Mouse (Mus musculus) olfactory bulb, adult 2 months (tissue): Measurements from ENCODE around the gene Spata31d1d. TPM values are rescaled to one million over a fixed set of nuclear protein-coding genes. Genes with fewer than 3 reads are reported as not detected.

Experiments
- H3K27ac ChIP-seq: fragments of 200-500 bp; 2 replicates; pipeline ENCODE4 v1.5.1; 2012; ENCODE audit warnings: low read depth, low read length; ENCODE audit not compliant: insufficient read depth
- H3K4me1 ChIP-seq: fragments of 200-500 bp; 2 replicates; pipeline ENCODE4 v1.6.1; 2012; ENCODE audit warnings: low read length; ENCODE audit not compliant: control insufficient read depth, insufficient read depth
- H3K4me3 ChIP-seq: fragments of 200-500 bp; 2 replicates; pipeline ENCODE4 v1.5.1; 2012; ENCODE audit warnings: mild to moderate bottlenecking, low read depth, low read length, moderate library complexity; ENCODE audit not compliant: insufficient read depth
- CTCF ChIP-seq: fragments of 200-500 bp; IDR thresholded peaks from 2 replicates; pipeline ENCODE4 v1.5.1; 2012; ENCODE audit warnings: low read depth, mild to moderate bottlenecking, low read length, moderate library complexity; ENCODE audit not compliant: insufficient read depth
- POLR2A ChIP-seq: fragments of 200-500 bp; IDR thresholded peaks from 2 replicates; pipeline ENCODE4 v1.6.1; 2012; ENCODE audit warnings: mild to moderate bottlenecking, low read depth, low read length, moderate library complexity; ENCODE audit not compliant: insufficient read depth
- WGBS: fragments of 180-500 bp; shearing (Covaris S2); methylation state at CpG from one replicate; pipeline ENCODE4 v1.1.7; 2018; 5-methylcytosine and 5-hydroxymethylcytosine counted together
- polyA plus RNA-seq: library from polyadenylated mRNA; stranded (reverse); fragments of >200 nt; gene quantifications from 2 replicates; pipeline ENCODE4 v1.2.4, GENCODE M21; 2012; ENCODE audit warnings: low replicate concordance; ENCODE audit not compliant: missing spikeins, insufficient read depth, insufficient read length

The Spata31d1d gene
- polyA plus RNA-seq, 1 experiment, result not detected

DNA sequence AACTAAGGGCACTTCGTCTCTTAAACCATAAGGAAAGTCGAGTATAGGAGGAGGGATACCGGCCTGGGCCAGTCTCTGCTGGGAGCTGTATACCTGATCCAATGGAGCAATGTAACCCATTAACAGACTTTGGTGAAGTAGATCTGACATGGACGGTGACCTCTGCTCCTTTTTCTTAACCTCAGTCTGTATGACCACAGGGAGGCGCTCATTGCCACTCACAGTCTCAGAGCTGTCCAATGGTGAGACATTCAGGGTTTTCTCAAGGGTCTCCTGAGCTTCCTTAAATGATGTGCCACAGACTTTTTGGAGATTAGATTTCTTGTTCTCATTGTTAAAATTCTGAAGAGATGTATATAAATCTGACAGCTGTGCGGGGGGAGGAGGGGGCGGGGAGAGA, 41.0 kb downstream of the Spata31d1d start:
- 83% methylated on average over 7 of the region's 7 CpGs for WGBS
- TF ChIP-seq CTCF, result no peak
- no peak for TF ChIP-seq POLR2A
- Histone ChIP-seq H3K27ac (no peak overlapping the region), H3K4me1 (no peaks in the 10 kb centered on the region), H3K4me3 (no peak overlapping the region)

DNA sequence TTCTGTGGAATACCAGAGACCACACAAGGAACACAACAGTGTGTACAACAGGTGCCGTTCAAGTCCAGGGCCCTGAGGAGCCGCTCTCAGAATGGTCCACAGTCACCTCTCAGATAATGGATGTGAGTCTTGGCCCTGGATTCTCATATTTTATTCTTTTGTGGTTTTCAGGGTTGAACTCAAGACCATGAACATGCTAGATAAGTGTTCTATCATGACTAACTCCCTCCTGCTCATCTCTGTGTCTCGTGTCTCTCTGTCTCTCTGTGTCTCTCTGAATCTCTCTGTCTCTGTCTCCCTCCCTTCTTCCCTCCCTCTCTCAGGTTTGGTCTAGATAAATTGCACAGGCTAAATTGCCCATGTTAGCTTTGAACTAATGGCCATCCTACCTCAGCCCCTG, 41.7 kb downstream of the Spata31d1d start:
- H3K4me1 ChIP-seq, result no peaks in the 10 kb centered on the region
- no peak for TF ChIP-seq CTCF
- no peak for TF ChIP-seq POLR2A
- 94% methylated on average over 3 of the region's 3 CpGs for WGBS

DNA sequence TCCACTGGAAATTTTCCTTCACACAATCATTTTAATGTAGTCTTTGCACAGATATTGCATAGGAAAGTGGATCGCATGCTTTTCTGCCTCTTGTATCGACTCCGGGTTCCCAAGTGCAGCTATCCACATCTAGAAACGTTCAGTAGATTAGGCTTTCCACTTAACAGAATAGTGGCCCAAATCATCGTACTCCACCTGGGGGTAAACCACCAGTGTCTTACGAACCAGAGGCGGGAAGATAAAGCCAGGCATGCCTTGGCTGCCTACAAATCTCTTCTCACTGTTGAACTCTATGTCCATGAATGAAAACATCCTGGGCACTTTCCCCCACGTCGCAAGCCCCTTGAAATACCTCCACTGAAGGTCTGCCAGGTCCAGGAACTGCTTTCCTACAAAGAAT, 42.2 kb downstream of the Spata31d1d start:
- no peak overlapping the region for H3K4me3 ChIP-seq
- TF ChIP-seq POLR2A, result no peak
- TF ChIP-seq CTCF, result no peak
- no peaks in the 10 kb centered on the region for H3K4me1 ChIP-seq
- H3K27ac ChIP-seq, result no peak overlapping the region
- WGBS, result 90% methylated on average over 9 of the region's 9 CpGs

More for the DNA sequence above, 41.7 kb downstream of the Spata31d1d start:
- Histone ChIP-seq H3K27ac (no peak overlapping the region), H3K4me3 (no peak overlapping the region)

DNA sequence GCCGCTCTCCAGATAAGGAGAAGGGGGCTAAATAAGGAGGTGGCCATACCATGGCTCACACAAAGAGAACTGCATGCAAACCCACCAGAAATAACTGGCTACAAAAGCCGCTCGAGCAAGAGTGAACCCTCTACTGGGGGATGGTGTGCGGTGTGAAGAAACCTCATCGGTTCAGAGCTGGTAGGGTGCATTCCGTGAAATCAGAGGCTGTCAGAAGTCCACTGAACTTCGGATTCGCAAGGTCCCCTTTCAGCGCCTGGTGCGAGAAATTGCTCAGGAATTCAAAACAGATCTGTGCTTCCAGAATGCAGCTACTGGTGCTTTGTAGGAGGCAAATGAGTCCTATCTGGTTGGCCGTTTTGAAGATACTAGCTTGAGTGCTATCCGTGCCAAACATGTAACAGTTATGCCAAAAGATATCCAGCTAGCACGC, 43.2 kb downstream of the Spata31d1d start:
- WGBS, result 82% methylated on average over 13 of the region's 13 CpGs
- H3K4me3 ChIP-seq, result no peak overlapping the region
- TF ChIP-seq POLR2A (no peak), CTCF (no peak)
- no peak overlapping the region for H3K27ac ChIP-seq
- no peaks in the 10 kb centered on the region for H3K4me1 ChIP-seq

DNA sequence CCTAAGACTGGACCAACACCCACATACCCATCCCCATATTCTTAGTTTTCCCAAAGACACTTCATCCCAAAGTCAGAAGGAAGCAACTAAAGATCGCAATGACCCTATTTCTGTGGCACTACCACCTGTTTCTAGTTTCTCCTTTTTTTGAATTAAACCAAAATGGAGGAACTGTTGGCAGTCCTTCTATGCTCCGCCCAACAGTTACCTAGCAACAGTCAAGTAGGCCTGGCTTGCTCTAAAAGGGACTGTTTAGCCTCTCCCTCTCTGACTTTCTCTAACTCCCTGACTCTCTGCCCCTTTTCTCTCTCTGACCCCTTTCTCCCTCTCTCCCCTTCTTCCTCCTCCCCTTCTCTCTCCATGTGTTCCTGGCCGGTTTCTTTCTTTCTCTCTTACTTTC, 46.3 kb downstream of the Spata31d1d start:
- WGBS, result 94% methylated on average over 3 of the region's 3 CpGs
- TF ChIP-seq POLR2A (no peak), CTCF (no peak)
- H3K27ac ChIP-seq, result no peak overlapping the region
- no peaks in the 10 kb centered on the region for H3K4me1 ChIP-seq
- H3K4me3 ChIP-seq, result no peak overlapping the region

DNA sequence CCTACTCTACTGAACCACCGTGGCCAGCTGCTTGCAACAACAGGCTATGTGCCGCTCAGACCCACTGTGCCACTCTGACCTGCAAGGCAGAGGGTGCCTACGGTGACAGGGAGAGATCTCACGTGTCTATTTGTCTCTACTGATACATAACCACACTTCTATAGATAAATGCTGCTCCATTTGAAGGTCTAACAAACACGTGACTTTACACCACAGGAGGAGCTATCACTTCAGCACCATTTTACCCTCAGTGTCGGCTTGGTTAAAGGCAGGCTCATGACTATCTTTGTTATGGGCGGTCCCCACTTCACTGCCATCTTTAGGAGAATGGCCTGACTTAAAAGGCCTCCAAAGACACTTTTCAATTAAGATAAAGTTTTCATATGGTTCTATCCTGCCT, 48.9 kb downstream of the Spata31d1d start:
- Histone ChIP-seq H3K4me3 (no peak overlapping the region), H3K4me1 (no peaks in the 10 kb centered on the region), H3K27ac (no peak overlapping the region)
- TF ChIP-seq POLR2A, result no peak
- TF ChIP-seq CTCF, result no peak
- 55% methylated on average over 7 of the region's 7 CpGs for WGBS

DNA sequence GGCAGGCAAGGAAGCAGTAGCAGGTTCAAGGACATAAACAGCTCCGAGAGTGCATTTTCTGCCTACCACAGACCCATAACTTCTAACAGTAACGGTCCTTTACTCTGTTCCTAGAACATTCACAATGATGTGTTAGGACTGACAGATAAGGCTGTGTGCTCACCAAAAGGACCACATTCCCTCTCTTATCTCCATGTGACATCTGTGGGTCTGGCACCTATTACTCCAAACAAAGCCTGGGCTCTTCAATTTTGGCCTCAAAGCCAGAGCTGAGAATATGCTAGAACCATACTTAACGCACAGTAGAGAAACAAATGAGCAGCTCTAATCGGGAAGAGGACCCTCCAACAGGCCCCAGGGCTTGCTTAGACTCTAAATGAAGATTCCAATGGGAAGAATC, 51.6 kb downstream of the Spata31d1d start:
- no peak for TF ChIP-seq CTCF
- no peak for TF ChIP-seq POLR2A
- Histone ChIP-seq H3K4me1 (no peaks in the 10 kb centered on the region), H3K27ac (no peak overlapping the region), H3K4me3 (no peak overlapping the region)
- 84% methylated on average over 4 of the region's 4 CpGs for WGBS

DNA sequence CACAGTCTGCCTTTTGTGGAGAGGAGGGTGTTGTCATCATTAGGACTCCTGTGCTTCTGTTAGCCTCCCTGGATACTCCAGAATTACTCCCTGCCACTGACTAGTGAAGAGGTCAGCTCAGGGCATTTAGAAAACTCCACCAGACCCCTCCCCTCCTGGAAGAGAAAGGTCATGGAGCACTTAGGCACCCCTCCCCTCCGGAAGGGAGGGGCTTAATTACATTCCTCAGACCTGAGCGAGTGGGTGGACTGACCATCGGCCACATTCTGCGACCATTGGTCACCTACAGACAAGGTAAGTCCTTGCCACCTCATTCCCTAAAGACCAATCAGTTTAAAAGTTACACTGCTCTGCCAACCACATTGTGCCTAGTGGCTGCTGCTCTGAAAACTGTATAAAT, 52.2 kb downstream of the Spata31d1d start:
- Histone ChIP-seq H3K4me3 (no peak overlapping the region), H3K27ac (no peak overlapping the region), H3K4me1 (peaks cover 3% of the 10 kb centered on the region)
- TF ChIP-seq CTCF (no peak), POLR2A (no peak)
- 63% methylated on average over 4 of the region's 4 CpGs for WGBS

DNA sequence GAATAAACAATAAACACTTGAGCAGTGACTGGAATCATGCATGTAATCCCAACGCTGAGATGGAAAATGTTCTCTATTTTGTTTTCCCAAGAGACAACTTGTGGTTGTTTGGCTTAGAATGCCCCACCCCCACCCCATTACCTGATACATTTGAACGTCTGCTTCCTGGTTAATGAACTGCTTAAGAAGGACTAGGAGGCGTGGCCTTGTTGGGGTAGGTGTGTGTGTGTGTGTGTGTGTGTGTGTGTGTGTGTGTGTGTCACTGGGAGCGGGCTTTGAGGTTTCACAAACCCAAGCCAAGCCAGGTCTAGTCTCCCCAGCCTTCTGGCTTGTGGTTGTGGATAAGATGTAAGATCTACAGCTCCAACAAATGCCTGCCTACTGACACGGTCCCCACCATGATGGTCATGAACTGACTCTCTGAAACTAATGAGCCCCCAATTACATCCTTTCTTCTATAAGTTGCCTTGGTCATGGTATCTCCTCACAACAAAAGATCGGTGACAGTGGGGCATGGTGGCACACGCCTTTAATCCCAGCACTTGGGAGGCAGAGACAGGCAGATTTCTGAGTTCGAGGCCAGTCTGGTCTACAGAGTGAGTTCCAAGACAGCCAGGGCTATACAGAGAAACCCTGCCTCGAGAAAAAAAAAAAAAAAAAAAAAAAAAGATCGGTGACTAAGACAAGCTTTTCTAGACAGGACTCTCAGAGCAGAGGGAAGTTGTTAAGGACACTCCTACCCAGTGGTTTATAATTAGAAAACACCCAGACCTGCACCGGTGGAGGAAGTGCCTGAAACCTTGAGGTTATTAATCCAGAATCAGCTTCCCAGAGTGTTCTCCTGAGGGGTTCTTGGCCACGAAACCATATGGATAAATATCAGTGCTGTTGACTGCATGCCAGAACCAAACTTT, 55.0 kb downstream of the Spata31d1d start:
- H3K4me3 ChIP-seq, result no peak overlapping the region
- no peak for TF ChIP-seq POLR2A
- no peak for TF ChIP-seq CTCF
- 75% methylated on average over 12 of the region's 12 CpGs for whole genome bisulfite sequencing
- peaks cover 6% of the 10 kb centered on the region for H3K4me1 ChIP-seq
- H3K27ac ChIP-seq, result no peak overlapping the region

Other genes starting within 250 kb of the Spata31d1d start
- gene Agtpbp1, start 146.5 kb downstream of the Spata31d1d start, polyA plus RNA-seq, result not detected in 2 replicates
- gene Naa35, start 146.5 kb downstream of the Spata31d1d start, polyA plus RNA-seq, result not detected in 2 replicates
- not detected in 2 replicates for gene Golm1, start 55.9 kb downstream of the Spata31d1d start, polyA plus RNA-seq
- not detected in 2 replicates for gene 4921517D22Rik, start 37.6 kb downstream of the Spata31d1d start, polyA plus RNA-seq
- not detected in 2 replicates for gene Spata31d1a, start 21.4 kb downstream of the Spata31d1d start, polyA plus RNA-seq
- not detected in 2 replicates for gene Spata31d1b, start 19.5 kb downstream of the Spata31d1d start, polyA plus RNA-seq
- gene 1700014D04Rik, start 15.0 kb upstream of the Spata31d1d start, polyA plus RNA-seq, result not detected in 2 replicates
- not detected in 2 replicates for gene Isca1, start 38.1 kb upstream of the Spata31d1d start, polyA plus RNA-seq
- gene Gm49354, start 50.5 kb upstream of the Spata31d1d start, polyA plus RNA-seq, result not detected in 2 replicates
- 457 TPM in 1 of 2 replicates, not detected in the other for gene Tut7, start 91.4 kb upstream of the Spata31d1d start, polyA plus RNA-seq